15 mouse cellular contexts compared by ENCODE assay signal in genomic region chr7:24394475-24395161, GRCm38 (mm10). TPM values are rescaled to one million over a fixed set of nuclear protein-coding genes. Genes with fewer than 3 reads are reported as not detected.
DNase-seq lines count a peak whose midpoint lies in the region; ATAC-seq and TF ChIP-seq lines count a peak whose summit lies in the region.
"Had no signal": no experiment of that assay in that cellular context is flagged by ENCODE, and none has a peak within 500 bp of the region (broad histone marks: within the 10 kb centered on the region; RNA-seq: fewer than 3 reads in every experiment).

No protein-coding gene starts in this region.

- peaks cover 38% of the 10 kb centered on the region for H3K4me1 ChIP-seq in kidney, embryonic 16.5 days (ENCODE audit: insufficient read depth, low read length)
- peaks cover 58% of the 10 kb centered on the region for H3K4me1 ChIP-seq in liver, embryonic 16.5 days (ENCODE audit: control insufficient read depth, low read depth, low read length)
- H3K4me1 ChIP-seq in heart, adult 2 months (ENCODE audit: control insufficient read depth, insufficient read depth, low read length) = no peaks in the 10 kb centered on the region
- H3K4me1 ChIP-seq: forebrain, embryonic 15.5 days; midbrain, embryonic 12.5 days had no signal

- no peak for DNase-seq in kidney, postnatal 25 days
- peak; percentile 47 to 63 for DNase-seq in thymus, postnatal 36 days
- DNase-seq in frontal cortex, postnatal 14 days (ENCODE audit: low spot score in 2 of 2) = no peak
- no peak for DNase-seq in heart, adult 2 months
- DNase-seq in adrenal gland, postnatal 10 days = no peak
- DNase-seq: cerebellum, adult 11 months; kidney, adult 18-20 months had no signal

- H3K79me2 ChIP-seq in heart, adult 2 months (replicated peaks; ENCODE audit: control insufficient read depth, insufficient read depth, low read length) = no peaks in the 10 kb centered on the region; the same call in 1 of the 2 replicates

- intact Hi-C loops in heart, adult 2 months (cut with DNase I) = no loop called here

- 23% methylated on average over 15 of the region's 15 CpGs for WGBS in kidney, embryonic 16.5 days
- WGBS in liver, embryonic 16.5 days (ENCODE audit: insufficient replicate concordance) = 20% methylated on average over 15 of the region's 15 CpGs
- 56% methylated on average over 15 of the region's 15 CpGs for WGBS in heart, adult 2 months

- H3K27me3 ChIP-seq in kidney, embryonic 16.5 days (ENCODE audit: insufficient read depth, low read length) = no peaks in the 10 kb centered on the region
- no peaks in the 10 kb centered on the region for H3K27me3 ChIP-seq in liver, embryonic 16.5 days (ENCODE audit: control insufficient read depth, insufficient read depth, low read depth, low read length)
- no peaks in the 10 kb centered on the region for H3K27me3 ChIP-seq in heart, adult 2 months (ENCODE audit: control insufficient read depth, insufficient read depth, low read length)
- H3K27me3 ChIP-seq: forebrain, embryonic 15.5 days; midbrain, embryonic 12.5 days had no signal

- H3K4me3 ChIP-seq in kidney, embryonic 16.5 days (ENCODE audit: low read length) = no peak overlapping the region
- peak overlapping the region; percentile 31 for H3K4me3 ChIP-seq in liver, embryonic 16.5 days (ENCODE audit: low read depth, low read length)
- no peak overlapping the region for H3K4me3 ChIP-seq in heart, adult 2 months
- H3K4me3 ChIP-seq: forebrain, embryonic 15.5 days; midbrain, embryonic 12.5 days had no signal

- H3K9ac ChIP-seq in kidney, embryonic 16.5 days (replicated peaks; ENCODE audit: low read length) = 0 out of 2 replicates have a peak overlapping the region, but pooled peaks have one; percentile 5
- H3K9ac ChIP-seq in liver, embryonic 16.5 days (ENCODE audit: low read depth, low read length) = peak overlapping the region; percentile 52
- H3K9ac ChIP-seq in heart, adult 2 months (ENCODE audit: low read depth, low read length) = no peak overlapping the region
- H3K9ac ChIP-seq: forebrain, embryonic 15.5 days; midbrain, embryonic 12.5 days had no signal

- peak overlapping the region; percentile 70 for H3K27ac ChIP-seq in kidney, embryonic 16.5 days (ENCODE audit: low read length)
- H3K27ac ChIP-seq in liver, embryonic 16.5 days (ENCODE audit: low read length) = peak overlapping the region; percentile 91
- no peak overlapping the region for H3K27ac ChIP-seq in heart, adult 2 months
- H3K27ac ChIP-seq: forebrain, embryonic 15.5 days; midbrain, embryonic 12.5 days had no signal

- no peak overlapping the region for H3K4me2 ChIP-seq in kidney, embryonic 16.5 days (replicated peaks; ENCODE audit: low read depth, low read length)
- H3K4me2 ChIP-seq in liver, embryonic 16.5 days (ENCODE audit: low read depth, low read length) = peak overlapping the region; percentile 55
- H3K4me2 ChIP-seq: forebrain, embryonic 15.5 days; midbrain, embryonic 12.5 days had no signal

- H3K36me3 ChIP-seq in kidney, embryonic 16.5 days (ENCODE audit: insufficient read depth, low read length) = no peaks in the 10 kb centered on the region
- H3K36me3 ChIP-seq in liver, embryonic 16.5 days (ENCODE audit: control insufficient read depth, insufficient read depth) = no peaks in the 10 kb centered on the region
- H3K36me3 ChIP-seq in heart, adult 2 months (ENCODE audit: control insufficient read depth, insufficient read depth, low read length) = no peaks in the 10 kb centered on the region
- H3K36me3 ChIP-seq: forebrain, embryonic 15.5 days; midbrain, embryonic 12.5 days had no signal

- H3K9me3 ChIP-seq in kidney, embryonic 16.5 days (ENCODE audit: low read length) = no peaks in the 10 kb centered on the region
- H3K9me3 ChIP-seq in liver, embryonic 16.5 days (replicated peaks; ENCODE audit: control insufficient read depth, low read length) = no peaks in the 10 kb centered on the region
- H3K9me3 ChIP-seq: forebrain, embryonic 15.5 days; midbrain, embryonic 12.5 days had no signal

- no peak for TF ChIP-seq POLR2A in heart, adult 2 months (IDR thresholded peaks at IDR 0.05; ENCODE audit: insufficient read depth, low read depth, low read length)

- no peak for TF ChIP-seq CTCF in heart, adult 2 months (IDR thresholded peaks at IDR 0.05)

- ATAC-seq in kidney, embryonic 16.5 days (ENCODE audit: low FRiP score, low TSS enrichment) = no peak
- peak; percentile 32 for ATAC-seq in granulocyte monocyte progenitor cell, adult 5-6 weeks (replicated peaks; ENCODE audit: poor library complexity, severe bottlenecking)
- peak; percentile 16 for ATAC-seq in liver, embryonic 16.5 days (ENCODE audit: low read depth)
- ATAC-seq: forebrain, embryonic 15.5 days had no signal

- no peak for TF ChIP-seq EP300 in heart, adult 2 months (IDR thresholded peaks at IDR 0.05; ENCODE audit: insufficient read depth, low read depth, low read length)

RNA-seq across cellular contexts. Expression of gene Smg9, which starts 4.8 kb away (rescaled TPM):
- 28.3 and 31.9 TPM in 2 replicates for polyA plus RNA-seq in kidney, embryonic 16.5 days (2015; fragmentation: Nextera tagmentation; extraction: Ambion mirVana)
- 21.6 and 29.5 TPM in 2 replicates for total RNA-seq in granulocyte monocyte progenitor cell, adult 5-6 weeks (2014; fragmentation: Nextera tagmentation)
- 19.5 and 21.8 TPM in 2 replicates for total RNA-seq in granulocyte monocyte progenitor cell, adult 5-6 weeks (2017)
- 12.8 and 14.3 TPM in 2 replicates for polyA plus RNA-seq in liver, embryonic 16.5 days (2015; fragmentation: Nextera tagmentation; extraction: Ambion mirVana)
- 1 to 10 TPM; 5.9 to 6.6 TPM for total RNA-seq in heart, adult 2 months (2021)
- polyA plus RNA-seq in heart, adult 2 months (2012; rRNA removed) = 19.2 and 21.4 TPM in 2 replicates
- total RNA-seq in adrenal gland, postnatal 10 days (2021) = 10 to 100 TPM; 19.5 to 24.1 TPM

RNA-seq across cellular contexts. Expression of gene Kcnn4, which starts 24.6 kb away (rescaled TPM):
- polyA plus RNA-seq in kidney, embryonic 16.5 days (2015; fragmentation: Nextera tagmentation; extraction: Ambion mirVana) = 4.4 and 4.9 TPM in 2 replicates
- total RNA-seq in granulocyte monocyte progenitor cell, adult 5-6 weeks (2014; fragmentation: Nextera tagmentation) = 24.2 and 31.4 TPM in 2 replicates
- 36.3 and 43.5 TPM in 2 replicates for total RNA-seq in granulocyte monocyte progenitor cell, adult 5-6 weeks (2017)
- 91.9 and 93.4 TPM in 2 replicates for polyA plus RNA-seq in liver, embryonic 16.5 days (2015; fragmentation: Nextera tagmentation; extraction: Ambion mirVana)
- total RNA-seq in heart, adult 2 months (2021) = 1 to 10 TPM in 1 of 2 experiments, under 1 TPM in 1; 0.91 to 1.1 TPM
- polyA plus RNA-seq in heart, adult 2 months (2012; rRNA removed) = 1.2 and 1.9 TPM in 2 replicates
- 1 to 10 TPM; 4.2 to 5.4 TPM for total RNA-seq in adrenal gland, postnatal 10 days (2021)

RNA-seq across cellular contexts. Expression of gene Lypd5, which starts 45.6 kb away (rescaled TPM):
- polyA plus RNA-seq in kidney, embryonic 16.5 days (2015; fragmentation: Nextera tagmentation; extraction: Ambion mirVana) = not detected in 2 replicates
- total RNA-seq in granulocyte monocyte progenitor cell, adult 5-6 weeks (2014; fragmentation: Nextera tagmentation) = not detected in 2 replicates
- not detected in 2 replicates for total RNA-seq in granulocyte monocyte progenitor cell, adult 5-6 weeks (2017)
- not detected in 2 replicates for polyA plus RNA-seq in liver, embryonic 16.5 days (2015; fragmentation: Nextera tagmentation; extraction: Ambion mirVana)
- total RNA-seq in heart, adult 2 months (2021) = not detected
- not detected in 2 replicates for polyA plus RNA-seq in heart, adult 2 months (2012; rRNA removed)
- not detected for total RNA-seq in adrenal gland, postnatal 10 days (2021)
- total RNA-seq: left cerebral cortex, adult 18-20 months had no signal
- polyA plus RNA-seq: forebrain, embryonic 15.5 days; heart, embryonic 16.5 days; midbrain, embryonic 12.5 days; stomach, embryonic 14.5 days had no signal

RNA-seq across cellular contexts. Expression of gene Irgc1, which starts 57.5 kb away (rescaled TPM):
- polyA plus RNA-seq in kidney, embryonic 16.5 days (2015; fragmentation: Nextera tagmentation; extraction: Ambion mirVana) = not detected in 2 replicates
- not detected in 2 replicates for total RNA-seq in granulocyte monocyte progenitor cell, adult 5-6 weeks (2014; fragmentation: Nextera tagmentation)
- total RNA-seq in granulocyte monocyte progenitor cell, adult 5-6 weeks (2017) = not detected in 2 replicates
- polyA plus RNA-seq in liver, embryonic 16.5 days (2015; fragmentation: Nextera tagmentation; extraction: Ambion mirVana) = not detected in 2 replicates
- total RNA-seq in heart, adult 2 months (2021) = not detected
- polyA plus RNA-seq in heart, adult 2 months (2012; rRNA removed) = 0.67 and 0.88 TPM in 2 replicates
- under 1 TPM in 1 of 2 experiments, not detected in 1; 0.27 TPM for total RNA-seq in adrenal gland, postnatal 10 days (2021)
- polyA plus RNA-seq: forebrain, embryonic 15.5 days; midbrain, embryonic 12.5 days; stomach, embryonic 14.5 days had no signal

Comparison
In these comparisons a context has a peak if more than half of its experiments do, and no peak if none do; other contexts are left out.
1. DNase-seq: peak in thymus, postnatal 36 days (2 of 2); none in kidney, postnatal 25 days (0 of 2), frontal cortex, postnatal 14 days (0 of 2), heart, adult 2 months (0 of 2) and adrenal gland, postnatal 10 days (single experiment).